Comparison of ENCODE assay signal across 27 mouse cellular contexts in the genomic region with DNA sequence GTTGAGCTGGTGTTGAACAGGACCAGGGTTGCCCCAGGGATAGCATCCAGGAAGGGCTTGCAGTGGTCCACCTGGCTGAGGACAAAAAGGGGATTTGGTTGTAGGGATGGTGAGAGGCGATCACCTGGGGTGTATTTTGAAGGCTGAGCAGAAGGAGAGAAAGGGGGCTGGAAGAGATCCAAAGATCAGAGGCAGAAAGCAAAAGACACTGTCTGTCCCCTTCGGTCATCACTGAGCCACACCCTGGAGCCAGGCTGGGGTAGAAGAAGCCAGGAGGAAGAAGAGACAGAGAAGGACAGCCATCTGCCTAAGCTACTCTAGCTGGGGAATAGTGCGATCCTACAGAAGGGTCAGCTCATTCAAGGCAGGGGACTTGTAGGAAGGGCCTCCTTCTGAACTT. TPM values are rescaled to one million over a fixed set of nuclear protein-coding genes. Genes with fewer than 3 reads are reported as not detected.
DNase-seq lines count a peak whose midpoint lies in the region; ATAC-seq lines count a peak whose summit lies in the region.
"Had no signal": no experiment of that assay in that cellular context is flagged by ENCODE, and none has a peak within 500 bp of the region (broad histone marks: within the 10 kb centered on the region; RNA-seq: fewer than 3 reads in every experiment).

No protein-coding gene starts in this region.

- H3K9ac ChIP-seq in hindbrain, embryonic 14.5 days: no peak overlapping the region
- H3K9ac ChIP-seq in forebrain, embryonic 13.5 days: no peak overlapping the region
- H3K9ac ChIP-seq in forebrain, embryonic 16.5 days (replicated peaks; ENCODE audit: low read depth, low read length): no peak overlapping the region
- H3K9ac ChIP-seq in liver, embryonic 12.5 days: peak overlapping the region; percentile 10
- H3K9ac ChIP-seq: embryonic facial prominence, embryonic 13.5 days; midbrain, embryonic 15.5 days; neural tube, embryonic 12.5 days had no signal

- DNase-seq in hindbrain, embryonic 10.5 days (ENCODE audit: low spot score): no peak
- no peak for DNase-seq in hindbrain, embryonic 14.5 days (ENCODE audit: low spot score)
- DNase-seq in ovary, postnatal 10 days (ENCODE audit: low spot score): no peak
- DNase-seq in adrenal gland, postnatal 36 days: no peak
- DNase-seq: adrenal gland, postnatal 25 days; heart, postnatal 36 days; kidney, adult 2 months; layer of hippocampus, adult 9-11 months; lung, adult 2 months; thymus, postnatal 25 days had no signal

- peaks cover 50% of the 10 kb centered on the region for H3K4me1 ChIP-seq in hindbrain, embryonic 10.5 days (replicated peaks)
- H3K4me1 ChIP-seq in hindbrain, embryonic 14.5 days (replicated peaks; ENCODE audit: control insufficient read depth, insufficient read depth, low read length): peaks cover 5% of the 10 kb centered on the region
- H3K4me1 ChIP-seq in forebrain, embryonic 13.5 days: peaks cover 34% of the 10 kb centered on the region
- H3K4me1 ChIP-seq in forebrain, embryonic 16.5 days (replicated peaks; ENCODE audit: control insufficient read depth, insufficient read depth, low read length): peaks cover 35% of the 10 kb centered on the region
- H3K4me1 ChIP-seq in liver, embryonic 12.5 days: peaks cover 44% of the 10 kb centered on the region

- no peak overlapping the region for H3K4me2 ChIP-seq in hindbrain, embryonic 14.5 days (replicated peaks)
- H3K4me2 ChIP-seq in forebrain, embryonic 13.5 days: peak overlapping the region; percentile 15
- no peak overlapping the region for H3K4me2 ChIP-seq in forebrain, embryonic 16.5 days (ENCODE audit: low read length)
- peak overlapping the region; percentile 37 for H3K4me2 ChIP-seq in liver, embryonic 12.5 days
- H3K4me2 ChIP-seq: embryonic facial prominence, embryonic 13.5 days; midbrain, embryonic 15.5 days; neural tube, embryonic 12.5 days had no signal

- WGBS in hindbrain, embryonic 10.5 days: 82% methylated on average over 3 of the region's 3 CpGs
- WGBS in hindbrain, embryonic 14.5 days: 60% methylated on average over 3 of the region's 3 CpGs
- WGBS in forebrain, embryonic 13.5 days: 69% methylated on average over 3 of the region's 3 CpGs
- WGBS in forebrain, embryonic 16.5 days: 45% methylated on average over 3 of the region's 3 CpGs
- WGBS in liver, embryonic 12.5 days (ENCODE audit: insufficient replicate concordance): 37% methylated on average over 3 of the region's 3 CpGs

- H3K27me3 ChIP-seq in hindbrain, embryonic 10.5 days (ENCODE audit: insufficient read depth, poor library complexity, severe bottlenecking): no peaks in the 10 kb centered on the region
- no peaks in the 10 kb centered on the region for H3K27me3 ChIP-seq in hindbrain, embryonic 14.5 days (ENCODE audit: control insufficient read depth, insufficient read depth, low read length)
- no peaks in the 10 kb centered on the region for H3K27me3 ChIP-seq in forebrain, embryonic 13.5 days
- no peaks in the 10 kb centered on the region for H3K27me3 ChIP-seq in forebrain, embryonic 16.5 days (replicated peaks; ENCODE audit: control insufficient read depth, insufficient read depth, low read length)
- H3K27me3 ChIP-seq in liver, embryonic 12.5 days (replicated peaks): 0 out of 2 replicates have a peak, but pooled peaks cover 3% of the 10 kb centered on the region
- H3K27me3 ChIP-seq: embryonic facial prominence, embryonic 13.5 days; midbrain, embryonic 15.5 days; neural tube, embryonic 12.5 days had no signal

- no peaks in the 10 kb centered on the region for H3K36me3 ChIP-seq in hindbrain, embryonic 10.5 days
- H3K36me3 ChIP-seq in hindbrain, embryonic 14.5 days (replicated peaks; ENCODE audit: control insufficient read depth, insufficient read depth): no peaks in the 10 kb centered on the region
- H3K36me3 ChIP-seq in forebrain, embryonic 13.5 days (ENCODE audit: poor library complexity, severe bottlenecking): no peaks in the 10 kb centered on the region
- no peaks in the 10 kb centered on the region for H3K36me3 ChIP-seq in forebrain, embryonic 16.5 days (ENCODE audit: control insufficient read depth, insufficient read depth)
- no peaks in the 10 kb centered on the region for H3K36me3 ChIP-seq in liver, embryonic 12.5 days
- H3K36me3 ChIP-seq: embryonic facial prominence, embryonic 13.5 days; midbrain, embryonic 15.5 days; neural tube, embryonic 12.5 days had no signal

- ATAC-seq in hindbrain, embryonic 14.5 days (ENCODE audit: low FRiP score): no peak
- ATAC-seq in forebrain, embryonic 13.5 days: no peak
- ATAC-seq in forebrain, embryonic 16.5 days: peak; percentile 2; the same call in 1 of the 2 replicates
- peak; percentile 44 for ATAC-seq in liver, embryonic 12.5 days
- ATAC-seq in megakaryocyte, adult 5-6 weeks (ENCODE audit: poor library complexity, severe bottlenecking): no peak
- ATAC-seq: midbrain, embryonic 15.5 days had no signal

- H3K9me3 ChIP-seq in hindbrain, embryonic 10.5 days: no peaks in the 10 kb centered on the region
- H3K9me3 ChIP-seq in hindbrain, embryonic 14.5 days (ENCODE audit: control insufficient read depth, low read length): no peaks in the 10 kb centered on the region
- no peaks in the 10 kb centered on the region for H3K9me3 ChIP-seq in forebrain, embryonic 13.5 days (replicated peaks)
- no peaks in the 10 kb centered on the region for H3K9me3 ChIP-seq in forebrain, embryonic 16.5 days (ENCODE audit: control insufficient read depth, low read length)
- H3K9me3 ChIP-seq in liver, embryonic 12.5 days (replicated peaks): no peaks in the 10 kb centered on the region
- H3K9me3 ChIP-seq: embryonic facial prominence, embryonic 13.5 days; midbrain, embryonic 15.5 days; neural tube, embryonic 12.5 days had no signal

- H3K27ac ChIP-seq in hindbrain, embryonic 10.5 days: peak overlapping the region; percentile 60
- no peak overlapping the region for H3K27ac ChIP-seq in hindbrain, embryonic 14.5 days
- H3K27ac ChIP-seq in forebrain, embryonic 13.5 days: peak overlapping the region; percentile 75
- H3K27ac ChIP-seq in forebrain, embryonic 16.5 days (ENCODE audit: low read length): peak overlapping the region; percentile 72
- peak overlapping the region; percentile 76 for H3K27ac ChIP-seq in liver, embryonic 12.5 days
- H3K27ac ChIP-seq: embryonic facial prominence, embryonic 13.5 days; kidney, postnatal 0 days; midbrain, embryonic 15.5 days; neural tube, embryonic 12.5 days had no signal

- H3K4me3 ChIP-seq in hindbrain, embryonic 10.5 days: no peak overlapping the region
- H3K4me3 ChIP-seq in hindbrain, embryonic 14.5 days (replicated peaks; ENCODE audit: low read length): no peak overlapping the region
- H3K4me3 ChIP-seq in forebrain, embryonic 13.5 days: no peak overlapping the region
- no peak overlapping the region for H3K4me3 ChIP-seq in forebrain, embryonic 16.5 days (replicated peaks; ENCODE audit: low read length)
- no peak overlapping the region for H3K4me3 ChIP-seq in liver, embryonic 12.5 days
- H3K4me3 ChIP-seq: embryonic facial prominence, embryonic 13.5 days; erythroblast, embryonic 14.5 days; midbrain, embryonic 15.5 days; neural tube, embryonic 12.5 days had no signal

RNA-seq across cellular contexts. Expression of gene Kif21b, which starts 28.6 kb away (rescaled TPM):
- polyA plus RNA-seq in hindbrain, embryonic 10.5 days (2016; fragmentation: Nextera tagmentation; extraction: Ambion mirVana): 6.6 and 15.5 TPM in 2 replicates
- polyA plus RNA-seq in hindbrain, embryonic 14.5 days (2014; fragmentation: Nextera tagmentation; extraction: Ambion mirVana): 49.4 and 51.7 TPM in 2 replicates
- polyA plus RNA-seq in forebrain, embryonic 13.5 days (2015; fragmentation: Nextera tagmentation; extraction: Ambion mirVana): 43.4 and 45.5 TPM in 2 replicates
- 78.3 and 80.5 TPM in 2 replicates for polyA plus RNA-seq in forebrain, embryonic 16.5 days (2015; fragmentation: Nextera tagmentation; extraction: Ambion mirVana)
- 2.9 and 3.6 TPM in 2 replicates for polyA plus RNA-seq in liver, embryonic 12.5 days (2016; fragmentation: Nextera tagmentation; extraction: Ambion mirVana)
- total RNA-seq in adrenal gland, postnatal 36 days (2021): 1 to 10 TPM; 2.4 TPM
- total RNA-seq in megakaryocyte, adult 5-6 weeks (2015): 41.1 and 48.0 TPM in 2 replicates
- total RNA-seq in megakaryocyte, adult 5-6 weeks (2017): 36.3 and 46.1 TPM in 2 replicates

RNA-seq across cellular contexts. Expression of gene Cacna1s, which starts 50.0 kb away (rescaled TPM):
- 0.07 and 0.47 TPM in 2 replicates for polyA plus RNA-seq in hindbrain, embryonic 10.5 days (2016; fragmentation: Nextera tagmentation; extraction: Ambion mirVana)
- polyA plus RNA-seq in hindbrain, embryonic 14.5 days (2014; fragmentation: Nextera tagmentation; extraction: Ambion mirVana): 0.13 and 0.17 TPM in 2 replicates
- polyA plus RNA-seq in forebrain, embryonic 13.5 days (2015; fragmentation: Nextera tagmentation; extraction: Ambion mirVana): 0.31 TPM in 1 of 2 replicates, not detected in the other
- 0.32 and 0.54 TPM in 2 replicates for polyA plus RNA-seq in forebrain, embryonic 16.5 days (2015; fragmentation: Nextera tagmentation; extraction: Ambion mirVana)
- 0.08 and 0.20 TPM in 2 replicates for polyA plus RNA-seq in liver, embryonic 12.5 days (2016; fragmentation: Nextera tagmentation; extraction: Ambion mirVana)
- total RNA-seq in adrenal gland, postnatal 36 days (2021): under 1 TPM; 0.10 to 0.23 TPM
- total RNA-seq in megakaryocyte, adult 5-6 weeks (2015): 0.05 TPM in 1 of 2 replicates, not detected in the other
- total RNA-seq in megakaryocyte, adult 5-6 weeks (2017): not detected in 2 replicates
- total RNA-seq: megakaryocyte-erythroid progenitor cell, adult 5-6 weeks had no signal
- polyA plus RNA-seq: erythroblast, embryonic 14.5 days had no signal

RNA-seq across cellular contexts. Expression of gene Ascl5, which starts 51.9 kb away (rescaled TPM):
- not detected in 2 replicates for polyA plus RNA-seq in hindbrain, embryonic 10.5 days (2016; fragmentation: Nextera tagmentation; extraction: Ambion mirVana)
- not detected in 2 replicates for polyA plus RNA-seq in hindbrain, embryonic 14.5 days (2014; fragmentation: Nextera tagmentation; extraction: Ambion mirVana)
- not detected in 2 replicates for polyA plus RNA-seq in forebrain, embryonic 13.5 days (2015; fragmentation: Nextera tagmentation; extraction: Ambion mirVana)
- not detected in 2 replicates for polyA plus RNA-seq in forebrain, embryonic 16.5 days (2015; fragmentation: Nextera tagmentation; extraction: Ambion mirVana)
- polyA plus RNA-seq in liver, embryonic 12.5 days (2016; fragmentation: Nextera tagmentation; extraction: Ambion mirVana): not detected in 2 replicates
- not detected for total RNA-seq in adrenal gland, postnatal 36 days (2021)
- not detected in 2 replicates for total RNA-seq in megakaryocyte, adult 5-6 weeks (2015)
- not detected in 2 replicates for total RNA-seq in megakaryocyte, adult 5-6 weeks (2017)
- total RNA-seq: adrenal gland, postnatal 25 days; gastrocnemius, adult 8-10 months; heart, postnatal 36 days; megakaryocyte-erythroid progenitor cell, adult 5-6 weeks had no signal
- polyA plus RNA-seq: C2C12; gonadal fat pad, adult 2 months; heart, embryonic 14.5 days; kidney, adult 2 months; kidney, postnatal 0 days; large intestine, adult 2 months; lung, adult 2 months; midbrain, embryonic 15.5 days; neural tube, embryonic 12.5 days; spleen, adult 2 months; testis, adult 2 months had no signal

Comparison
In these comparisons a context has a peak if more than half of its experiments do, and no peak if none do; other contexts are left out.
1. ATAC-seq: peak in forebrain, embryonic 16.5 days (single experiment) and liver, embryonic 12.5 days (single experiment); none in hindbrain, embryonic 14.5 days (single experiment), forebrain, embryonic 13.5 days (single experiment) and megakaryocyte, adult 5-6 weeks (single experiment).
2. H3K4me2 ChIP-seq: peak in forebrain, embryonic 13.5 days (single experiment) and liver, embryonic 12.5 days (single experiment); none in hindbrain, embryonic 14.5 days (single experiment) and forebrain, embryonic 16.5 days (single experiment).